In genomic region chr8:8689454-8690145, GRCm38 (mm10) we compare ENCODE assay signal across 8 mouse cellular contexts. TPM values are rescaled to one million over a fixed set of nuclear protein-coding genes. Genes with fewer than 3 reads are reported as not detected.
DNase-seq lines count a peak whose midpoint lies in the region; ATAC-seq and TF ChIP-seq lines count a peak whose summit lies in the region.

No protein-coding gene starts in this region.

- peak overlapping the region; percentile 92 for H3K4me3 ChIP-seq in forebrain, embryonic 15.5 days
- peak overlapping the region; percentile 88 for H3K4me3 ChIP-seq in layer of hippocampus, adult 2 months
- H3K4me3 ChIP-seq in lung, embryonic 14.5 days (ENCODE audit: low read depth, low read length), result peak overlapping the region; percentile 94
- H3K4me3 ChIP-seq in olfactory bulb, adult 2 months (ENCODE audit: insufficient read depth, low read depth, low read length), result peak overlapping the region; percentile 96

- DNase-seq in ES-CJ7 (ENCODE audit: low read depth, low spot score), result peak; percentile 55
- peak; percentile 53 for DNase-seq in cerebellum, adult 11 months
- DNase-seq in heart, postnatal 36 days, result peak; percentile 60 to 70
- peak; percentile 68 to 72 for DNase-seq in layer of hippocampus, adult 2 months (ENCODE audit: low spot score in 2 of 2)
- peak; percentile 79 for DNase-seq in lung, embryonic 14.5 days
- DNase-seq in thymus, adult 18-20 months, result peak; percentile 53 to 56

- peak overlapping the region; percentile 98 for H3K27ac ChIP-seq in forebrain, embryonic 15.5 days (replicated peaks)
- H3K27ac ChIP-seq in layer of hippocampus, adult 2 months, result peak overlapping the region; percentile 93
- H3K27ac ChIP-seq in lung, embryonic 14.5 days (ENCODE audit: low read depth), result peak overlapping the region; percentile 96
- H3K27ac ChIP-seq in olfactory bulb, adult 2 months (ENCODE audit: insufficient read depth, low read depth, low read length), result no peak overlapping the region; the same call in 1 of the 2 replicates

- H3K9me3 ChIP-seq in forebrain, embryonic 15.5 days, result no peaks in the 10 kb centered on the region
- H3K9me3 ChIP-seq in lung, embryonic 14.5 days (ENCODE audit: low read depth, low read length), result no peaks in the 10 kb centered on the region

- H3K4me2 ChIP-seq in forebrain, embryonic 15.5 days (replicated peaks), result peak overlapping the region; percentile 66
- peak overlapping the region; percentile 88 for H3K4me2 ChIP-seq in lung, embryonic 14.5 days

- no peaks in the 10 kb centered on the region for H3K27me3 ChIP-seq in forebrain, embryonic 15.5 days
- H3K27me3 ChIP-seq in lung, embryonic 14.5 days (ENCODE audit: insufficient read depth, low read length), result no peaks in the 10 kb centered on the region

- TF ChIP-seq POLR2A in olfactory bulb, adult 2 months (IDR thresholded peaks at IDR 0.05; ENCODE audit: insufficient read depth, low read depth, low read length), result no peak

- intact Hi-C loops in heart, postnatal 36 days (cut with DNase I), result loop anchor here (2.0 to 5.0 kb wide), 3 partner anchors 27 to 305 kb away; no protein-coding TSS in a partner anchor

- no peaks in the 10 kb centered on the region for H3K36me3 ChIP-seq in forebrain, embryonic 15.5 days
- 0 out of 2 replicates have a peak, but pooled peaks cover 5% of the 10 kb centered on the region for H3K36me3 ChIP-seq in lung, embryonic 14.5 days (ENCODE audit: insufficient read depth)

- under 1% methylated on average over 67 of the region's 68 CpGs for WGBS in forebrain, embryonic 15.5 days
- WGBS in lung, embryonic 14.5 days, result 0% methylated on average over 54 of the region's 68 CpGs
- under 1% methylated on average over 67 of the region's 68 CpGs for WGBS in olfactory bulb, adult 2 months

- no peak for TF ChIP-seq CTCF in layer of hippocampus, adult 2 months (conservative IDR thresholded peaks at IDR 0.05)
- no peak for TF ChIP-seq CTCF in lung, embryonic 14.5 days (IDR thresholded peaks at IDR 0.05; ENCODE audit: low read depth)
- no peak for TF ChIP-seq CTCF in olfactory bulb, adult 2 months (IDR thresholded peaks at IDR 0.05; ENCODE audit: insufficient read depth, low read depth, low read length)

- peak; percentile 72 for ATAC-seq in forebrain, embryonic 15.5 days (replicated peaks)
- peak; percentile 68 for ATAC-seq in lung, embryonic 14.5 days (ENCODE audit: insufficient read depth)

- H3K4me1 ChIP-seq in forebrain, embryonic 15.5 days, result peaks cover 44% of the 10 kb centered on the region
- H3K4me1 ChIP-seq in lung, embryonic 14.5 days (ENCODE audit: insufficient read depth), result peaks cover 28% of the 10 kb centered on the region
- peaks cover 5% of the 10 kb centered on the region; the same call in 1 of the 2 replicates for H3K4me1 ChIP-seq in olfactory bulb, adult 2 months (ENCODE audit: control insufficient read depth, insufficient read depth, low read length)

- H3K9ac ChIP-seq in forebrain, embryonic 15.5 days (replicated peaks), result peak overlapping the region; percentile 98
- peak overlapping the region; percentile 99 for H3K9ac ChIP-seq in lung, embryonic 14.5 days

RNA-seq across cellular contexts. Expression of gene Arglu1, which starts 0.7 kb away (rescaled TPM):
- 199 TPM in 2 replicates for polyA plus RNA-seq in forebrain, embryonic 15.5 days (2015; fragmentation: Nextera tagmentation; extraction: Ambion mirVana)
- 10 to 100 TPM; 25.7 to 33.1 TPM for total RNA-seq in heart, postnatal 36 days (2021)
- 100 to 1,000 TPM; 107 to 110 TPM for total RNA-seq in layer of hippocampus, adult 2 months (2021)
- 159 and 164 TPM in 2 replicates for polyA plus RNA-seq in lung, embryonic 14.5 days (2014; fragmentation: Nextera tagmentation; extraction: Ambion mirVana)
- 1,185 TPM in 1 of 2 replicates, not detected in the other for polyA plus RNA-seq in olfactory bulb, adult 2 months (2012; ENCODE audit: insufficient read depth, insufficient read length, low replicate concordance, missing spikeins)

RNA-seq across cellular contexts. Expression of gene Efnb2, which starts 28.6 kb away (rescaled TPM):
- polyA plus RNA-seq in forebrain, embryonic 15.5 days (2015; fragmentation: Nextera tagmentation; extraction: Ambion mirVana), result 65.3 and 66.4 TPM in 2 replicates
- total RNA-seq in heart, postnatal 36 days (2021), result 10 to 100 TPM; 20.4 to 24.5 TPM
- 10 to 100 TPM; 25.0 to 28.9 TPM for total RNA-seq in layer of hippocampus, adult 2 months (2021)
- 33.9 and 38.4 TPM in 2 replicates for polyA plus RNA-seq in lung, embryonic 14.5 days (2014; fragmentation: Nextera tagmentation; extraction: Ambion mirVana)
- polyA plus RNA-seq in olfactory bulb, adult 2 months (2012; ENCODE audit: insufficient read depth, insufficient read length, low replicate concordance, missing spikeins), result not detected in 2 replicates

Comparison
In these comparisons a context has a peak if more than half of its experiments do, and no peak if none do; other contexts are left out.
1. RNA of gene Efnb2, which starts 28.6 kb away (polyA plus RNA-seq): 65.3 to 66.4 TPM in forebrain, embryonic 15.5 days and 33.9 to 38.4 TPM in lung, embryonic 14.5 days; not detected in olfactory bulb, adult 2 months; every median in the first group is over 10 times any median in the second.
2. Peak in every context shown above with its lines, with median percentiles within 50 percentile points of each other: DNase-seq and H3K4me3 ChIP-seq.